Mouse (Mus musculus): ENCODE measurements around the gene Prc1.
"Not testable (repeated sequence)": the region's sequence is repeated elsewhere in the genome, so short reads cannot be mapped to it uniquely, and the experiment has no call there.

Gene Prc1

GRCm38 (mm10) chr7:80285725-80286124, 8.5 kb upstream of the Prc1 start:
- no peak for DNase-seq (ENCODE audit: low spot score)

- no peak for DNase-seq (ENCODE audit: low spot score)
These were observed 6.5 kb upstream of the Prc1 start for GRCm38 (mm10) chr7:80287736-80288135.

DNA sequence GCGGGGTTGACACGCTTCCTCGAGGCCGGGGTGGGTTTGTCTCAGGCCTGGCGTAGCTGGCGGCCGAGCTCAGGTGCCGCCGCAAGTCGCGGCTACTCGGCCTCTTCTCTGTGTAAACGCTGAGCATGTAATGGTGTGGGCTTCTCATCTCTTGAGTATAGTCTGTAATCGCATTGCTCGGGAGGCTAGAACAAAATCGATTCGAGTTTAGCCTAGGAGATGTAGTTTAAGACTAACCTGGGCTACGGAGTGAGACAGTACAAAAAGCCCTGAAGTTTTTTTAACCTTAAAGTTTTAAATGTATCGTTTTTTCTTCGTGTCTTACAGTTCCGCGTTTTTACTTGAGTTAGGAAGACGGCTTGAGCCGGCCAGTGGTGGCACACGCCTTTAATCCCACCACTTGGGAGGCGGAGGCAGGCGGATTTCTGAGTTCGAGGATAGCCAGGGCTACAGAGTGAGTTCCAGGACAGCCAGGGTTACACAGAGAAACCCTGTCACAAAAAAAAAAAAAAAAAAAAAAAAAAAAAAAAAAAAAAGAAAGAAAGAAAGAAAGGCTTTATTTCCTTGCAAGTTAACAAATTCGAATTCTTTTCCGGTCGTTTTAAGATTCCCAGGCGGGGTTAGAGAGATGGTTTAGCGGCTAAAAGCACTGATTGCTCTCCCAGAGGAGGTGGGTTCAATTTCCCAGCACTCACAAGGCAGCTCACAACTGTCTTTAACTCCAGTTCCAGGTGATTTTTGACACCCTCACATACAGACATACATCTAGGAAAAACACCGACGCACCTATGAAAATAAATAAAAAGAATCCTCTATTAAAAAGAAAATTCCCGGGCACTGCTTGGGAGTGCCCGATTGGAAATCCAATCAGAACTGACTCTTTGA, 756 bp downstream of the Prc1 start:
- peak; percentile 71 for DNase-seq (ENCODE audit: low spot score)

DNA sequence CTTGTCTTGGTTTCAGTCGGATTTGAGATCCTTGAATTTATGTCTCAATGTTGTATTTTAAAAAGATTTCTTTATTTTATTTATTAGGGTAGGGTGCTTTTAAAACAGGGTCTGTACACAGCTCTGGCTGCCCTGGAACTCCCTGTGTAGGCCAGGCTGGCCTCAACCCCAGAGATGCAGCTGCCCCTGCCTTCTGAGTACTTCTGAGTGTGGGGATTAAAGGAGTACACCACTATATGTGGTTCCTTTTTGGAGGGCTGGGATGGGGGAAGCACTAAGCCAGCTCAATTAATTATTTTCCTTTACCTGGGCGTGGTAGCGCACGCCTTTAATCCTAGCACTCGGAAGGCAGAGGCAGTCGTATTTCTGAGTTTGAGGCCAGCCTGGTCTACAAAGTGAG, 2.2 kb downstream of the Prc1 start:
- DNase-seq (ENCODE audit: low spot score) = no peak

DNA sequence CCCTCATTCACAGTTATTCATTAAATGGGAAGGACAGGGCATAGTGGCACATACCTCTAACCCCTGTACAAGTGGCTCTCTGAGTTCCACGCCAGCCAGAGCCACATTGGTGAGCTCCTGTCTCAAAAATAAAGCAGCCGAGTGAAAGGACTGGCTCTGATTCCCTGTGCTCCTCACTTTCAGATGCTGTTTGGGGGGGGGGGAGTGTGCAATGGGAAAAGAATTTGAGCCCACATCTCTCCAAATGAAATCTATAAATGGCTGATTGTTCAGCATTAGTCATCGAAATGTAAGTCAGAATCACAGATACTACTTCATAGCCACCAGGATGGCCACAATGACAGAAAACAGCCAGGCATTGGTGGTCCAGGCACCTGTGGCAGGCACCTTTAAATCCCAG, 2.8 kb downstream of the Prc1 start:
- DNase-seq (ENCODE audit: low spot score) = no peak

GRCm38 (mm10) chr7:80298754-80299153, 4.5 kb downstream of the Prc1 start:
- DNase-seq (ENCODE audit: low spot score) = no peak

GRCm38 (mm10) chr7:80299568-80299967, 5.3 kb downstream of the Prc1 start:
- DNase-seq (ENCODE audit: low spot score) = no peak

GRCm38 (mm10) chr7:80301522-80301921, 7.3 kb downstream of the Prc1 start:
- no peak for DNase-seq (ENCODE audit: low spot score)

DNA sequence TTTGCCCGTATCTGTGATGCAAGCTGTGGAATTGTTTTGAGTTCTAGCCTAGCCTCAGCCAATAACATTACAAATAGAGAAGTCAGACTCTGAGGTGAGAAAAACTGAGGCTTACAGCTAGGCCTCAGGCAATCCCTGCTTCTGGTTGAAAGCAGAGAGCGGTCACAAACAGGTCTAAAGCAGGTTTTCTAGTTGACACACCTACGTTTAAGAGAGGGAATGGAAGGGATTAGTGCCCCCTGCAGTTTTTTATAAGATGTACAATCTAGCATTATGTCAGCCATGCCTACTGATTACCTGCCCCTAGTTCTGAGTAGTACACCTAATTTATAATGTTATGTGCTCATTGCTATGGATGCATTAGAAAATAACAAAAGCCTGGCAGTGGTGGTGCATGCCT, 13.5 kb downstream of the Prc1 start:
- DNase-seq (ENCODE audit: low spot score) = no peak

- DNase-seq (ENCODE audit: low spot score) = no peak
These were observed 16.5 kb downstream of the Prc1 start for GRCm38 (mm10) chr7:80310771-80311170.

DNA sequence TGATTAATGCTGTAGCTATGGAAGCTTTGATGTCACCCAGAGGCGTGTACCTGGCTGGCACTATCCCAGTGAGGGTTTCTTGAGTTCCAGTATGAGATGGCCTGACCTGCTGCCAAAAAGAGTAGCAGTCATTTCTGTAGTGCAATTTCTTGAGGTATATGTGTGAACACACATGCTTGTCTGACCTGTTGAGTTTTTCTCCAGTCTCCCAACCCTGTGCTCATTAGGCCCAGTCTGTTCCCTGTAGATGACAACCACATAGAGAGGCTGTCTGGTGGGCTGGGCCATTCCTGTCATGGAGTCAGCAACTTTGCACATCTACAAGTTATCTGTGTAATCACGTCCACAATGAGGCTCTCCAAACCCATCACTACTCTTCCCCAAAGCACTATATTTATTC, 21.5 kb downstream of the Prc1 start:
- no peak for DNase-seq (ENCODE audit: low spot score)

GRCm38 (mm10) chr7:80317439-80318115, 23.3 kb downstream of the Prc1 start:
- no peak for DNase-seq (ENCODE audit: low spot score)

- DNase-seq (ENCODE audit: low spot score) = no peak
These were observed 24.4 kb downstream of the Prc1 start for GRCm38 (mm10) chr7:80318670-80319069.

- DNase-seq (ENCODE audit: low spot score) = no peak
These were observed 25.7 kb downstream of the Prc1 start for GRCm38 (mm10) chr7:80319846-80320496.

- no peak for DNase-seq (ENCODE audit: low spot score)
These were observed 29.1 kb downstream of the Prc1 start for GRCm38 (mm10) chr7:80323336-80323735.

- peak; percentile 96 for DNase-seq (ENCODE audit: low spot score)
These were observed 30.0 kb downstream of the Prc1 start, which contains the start of gene Rccd1 for GRCm38 (mm10) chr7:80324043-80324815. Gene Rccd1 (minus strand): TSS chr7:80324454.

DNA sequence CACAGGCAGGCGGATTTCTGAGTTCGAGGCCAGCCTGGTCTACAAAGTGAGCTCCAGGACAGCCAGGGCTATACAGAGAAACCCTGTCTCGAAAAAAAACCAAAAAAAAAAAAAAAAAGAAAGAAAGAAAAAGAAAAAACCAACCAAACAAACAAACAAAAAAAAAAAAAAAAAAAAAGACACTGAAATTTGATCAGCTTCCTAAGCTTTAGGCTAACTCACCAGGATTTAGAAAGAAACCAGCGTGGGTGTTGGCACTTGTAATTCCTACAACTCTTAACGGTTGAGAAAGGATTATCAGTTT, 30.5 kb downstream of the Prc1 start:
- DNase-seq (ENCODE audit: low spot score) = not testable (repeated sequence)

GRCm38 (mm10) chr7:80325292-80325868, 31.1 kb downstream of the Prc1 start:
- no peak for DNase-seq (ENCODE audit: low spot score)

DNA sequence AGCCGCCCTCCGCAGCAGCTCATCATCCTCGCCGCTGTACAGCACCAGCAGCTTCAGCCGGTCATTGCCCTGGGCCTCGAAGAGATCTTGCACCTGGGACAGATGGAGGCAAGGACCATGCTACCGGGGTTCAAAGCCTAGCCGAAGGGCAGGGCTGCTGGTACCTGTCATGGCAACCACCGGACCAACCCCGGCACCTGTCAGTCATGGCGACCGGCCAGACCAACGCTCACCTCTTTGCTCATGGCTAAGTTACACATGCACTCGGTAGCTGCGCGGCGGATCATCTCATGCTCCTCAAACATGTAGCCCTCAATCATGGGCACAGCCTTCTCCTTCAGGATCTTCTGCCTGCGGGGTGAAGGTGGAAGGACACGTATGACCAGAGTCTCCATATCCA, 31.8 kb downstream of the Prc1 start:
- no peak for DNase-seq (ENCODE audit: low spot score)

DNA sequence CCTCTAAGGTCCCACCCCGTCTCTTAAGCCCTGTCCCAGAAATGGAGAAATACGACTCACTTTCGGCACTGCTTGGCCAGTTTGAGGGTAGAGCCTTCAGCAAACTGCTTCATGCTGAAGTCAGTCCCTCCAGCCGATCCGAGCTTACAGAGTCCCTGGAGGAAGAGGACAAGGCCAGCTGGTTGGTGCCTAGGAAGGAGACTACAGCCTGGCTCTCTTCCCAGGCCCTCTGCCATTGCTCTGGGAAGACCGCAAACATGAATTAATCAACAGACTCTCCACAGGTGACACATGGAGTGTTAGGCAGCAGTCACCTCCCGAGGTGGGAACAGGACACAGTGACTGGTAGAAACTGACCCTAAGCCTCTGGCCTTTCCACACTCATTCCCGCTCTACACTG, 36.0 kb downstream of the Prc1 start:
- no peak for DNase-seq (ENCODE audit: low spot score)

DNA sequence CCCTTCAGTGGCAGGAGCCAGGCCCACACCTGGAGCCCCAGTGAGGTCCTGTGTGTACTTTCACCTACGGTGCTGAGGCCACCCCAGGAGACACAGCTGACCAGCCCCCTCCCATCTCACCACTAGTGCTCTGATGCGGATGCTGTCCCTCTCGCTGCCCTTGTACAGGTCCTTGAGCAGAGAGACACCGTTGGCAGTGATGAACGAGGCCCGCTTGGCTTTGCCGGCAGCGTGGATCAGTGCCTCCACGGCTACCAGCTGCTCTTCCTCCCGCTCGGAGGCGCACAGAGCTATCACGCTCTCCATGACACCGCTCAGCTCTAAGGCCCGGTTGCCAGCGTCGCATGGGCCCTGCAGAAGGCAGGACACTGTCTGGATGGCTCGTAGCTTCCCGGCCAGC, 37.2 kb downstream of the Prc1 start:
- DNase-seq (ENCODE audit: low spot score) = no peak

- DNase-seq (ENCODE audit: low spot score) = no peak
These were observed 40.6 kb downstream of the Prc1 start for GRCm38 (mm10) chr7:80334848-80335247.

Measured in embryo, embryonic 10.5 days (tissue).